Mouse (Mus musculus) spleen, adult 2 months (tissue): ENCODE data around the gene Lpcat3. TPM values are rescaled to one million over a fixed set of nuclear protein-coding genes. Genes with fewer than 3 reads are reported as not detected.

ENCODE experiments used
- DNase-seq, 2 experiments: peaks; one replicate each; pipeline versions ENCODE4 v3.0.0 to v3.0.0-alpha.2; 2012 to 2021; ENCODE audit warnings: low spot score in 2 of 2, low read depth in 1 of 2
- H3K27ac ChIP-seq: fragments of 200-500 bp; 2 replicates; pipeline ENCODE4 v1.5.1; 2012; ENCODE audit warnings: low read length, inconsistent platforms; ENCODE audit not compliant: insufficient read depth
- H3K27me3 ChIP-seq: fragments of 200-500 bp; 2 replicates; pipeline ENCODE4 v1.6.1; 2012; ENCODE audit warnings: mild to moderate bottlenecking, moderate library complexity, low read length, inconsistent platforms; ENCODE audit not compliant: control insufficient read depth, insufficient read depth
- H3K36me3 ChIP-seq: fragments of 200-500 bp; 2 replicates; pipeline ENCODE4 v1.6.1; 2012; ENCODE audit warnings: mild to moderate bottlenecking, low read length, inconsistent platforms; ENCODE audit not compliant: control insufficient read depth, insufficient read depth
- H3K4me1 ChIP-seq: fragments of 200-500 bp; 2 replicates; pipeline ENCODE4 v1.6.1; 2011; ENCODE audit warnings: inconsistent platforms; ENCODE audit not compliant: control insufficient read depth, insufficient read depth, insufficient read length
- H3K4me3 ChIP-seq: fragments of 200-500 bp; 2 replicates; pipeline ENCODE4 v1.5.1; 2011; ENCODE audit warnings: mild to moderate bottlenecking, inconsistent platforms; ENCODE audit not compliant: insufficient read depth, insufficient read length; ENCODE audit errors: extremely low read depth
- CTCF ChIP-seq: fragments of 200-500 bp; IDR thresholded peaks from 2 replicates; pipeline ENCODE4 v1.5.1; 2011; ENCODE audit warnings: mild to moderate bottlenecking, inconsistent platforms; ENCODE audit not compliant: insufficient read depth, insufficient read length, insufficient replicate concordance; ENCODE audit errors: extremely low read depth
- POLR2A ChIP-seq: fragments of 200-500 bp; IDR thresholded peaks from 2 replicates; pipeline ENCODE4 v1.6.1; 2011; ENCODE audit warnings: low read depth, low read length, inconsistent platforms
- WGBS: fragments of 180-500 bp; shearing (Covaris S2); methylation state at CpG from one replicate; pipeline ENCODE4 v1.1.7; 2018; 5-methylcytosine and 5-hydroxymethylcytosine counted together
- polyA plus RNA-seq: library from polyadenylated mRNA; depleted of rRNA; stranded (reverse); fragments of >200 nt; gene quantifications from 2 replicates; pipeline ENCODE4 v1.2.3, GENCODE M21; 2012

The Lpcat3 gene
- polyA plus RNA-seq, 1 experiment: 65.1 TPM

DNA sequence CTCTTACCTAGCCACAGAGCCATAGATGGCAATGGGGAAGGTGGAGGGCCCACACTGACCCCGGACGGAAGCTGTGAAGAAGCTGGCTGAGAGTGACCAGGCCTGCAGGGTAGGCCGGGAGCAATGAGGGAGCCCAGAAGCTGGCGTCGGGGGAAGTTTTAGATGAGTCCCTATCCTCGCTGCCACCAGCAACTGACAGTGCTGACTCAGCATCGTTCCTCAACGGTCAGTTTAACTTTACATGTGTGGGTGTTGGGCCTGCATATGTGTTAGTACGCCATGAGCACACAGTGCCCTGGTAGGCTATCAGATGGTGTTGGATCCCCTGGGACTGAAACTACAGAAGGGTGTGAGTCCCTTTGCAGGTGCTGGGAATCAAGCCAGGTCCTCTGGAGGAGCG lies 61.6 kb downstream of the Lpcat3 start:
- Histone ChIP-seq H3K4me1 (peaks cover 57% of the 10 kb centered on the region; the same call in 1 of the 2 replicates), H3K27ac (peak overlapping the region; percentile 90), H3K4me3 (no peak overlapping the region), H3K36me3 (peaks cover 60% of the 10 kb centered on the region), H3K27me3 (no peaks in the 10 kb centered on the region)
- peak in 1 of 2 experiments; percentile 15 for DNase-seq
- WGBS: 68% methylated on average over 10 of the region's 10 CpGs
- TF ChIP-seq CTCF (no peak), POLR2A (no peak)

DNA sequence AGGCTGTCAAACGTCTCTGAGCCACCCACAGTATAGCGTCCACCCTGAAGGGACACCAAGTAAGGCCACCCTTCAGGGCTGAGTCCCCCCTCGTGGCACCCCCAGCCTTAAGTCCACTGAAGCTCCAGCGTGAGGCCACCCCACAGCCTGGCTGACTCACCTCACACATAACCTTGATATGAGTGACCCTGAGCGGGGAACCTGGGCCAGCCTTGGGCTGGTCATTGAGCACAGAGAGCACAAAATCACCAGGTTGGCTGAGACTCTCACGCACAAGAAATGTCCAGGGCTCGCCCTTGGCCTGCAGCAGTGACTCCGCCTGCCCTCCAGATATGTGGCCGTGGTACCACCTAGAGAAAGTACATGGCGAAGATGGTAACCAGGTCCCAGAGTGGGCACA lies 65.8 kb downstream of the Lpcat3 start:
- 89% methylated on average over 10 of the region's 10 CpGs for WGBS
- peak overlapping the region; percentile 64 for H3K27ac ChIP-seq
- peaks cover 42% of the 10 kb centered on the region; the same call in 1 of the 2 replicates for H3K4me1 ChIP-seq
- DNase-seq: no peak
- H3K4me3 ChIP-seq: no peak overlapping the region
- TF ChIP-seq CTCF (no peak), POLR2A (no peak)
- no peaks in the 10 kb centered on the region for H3K27me3 ChIP-seq
- peaks cover 58% of the 10 kb centered on the region for H3K36me3 ChIP-seq

DNA sequence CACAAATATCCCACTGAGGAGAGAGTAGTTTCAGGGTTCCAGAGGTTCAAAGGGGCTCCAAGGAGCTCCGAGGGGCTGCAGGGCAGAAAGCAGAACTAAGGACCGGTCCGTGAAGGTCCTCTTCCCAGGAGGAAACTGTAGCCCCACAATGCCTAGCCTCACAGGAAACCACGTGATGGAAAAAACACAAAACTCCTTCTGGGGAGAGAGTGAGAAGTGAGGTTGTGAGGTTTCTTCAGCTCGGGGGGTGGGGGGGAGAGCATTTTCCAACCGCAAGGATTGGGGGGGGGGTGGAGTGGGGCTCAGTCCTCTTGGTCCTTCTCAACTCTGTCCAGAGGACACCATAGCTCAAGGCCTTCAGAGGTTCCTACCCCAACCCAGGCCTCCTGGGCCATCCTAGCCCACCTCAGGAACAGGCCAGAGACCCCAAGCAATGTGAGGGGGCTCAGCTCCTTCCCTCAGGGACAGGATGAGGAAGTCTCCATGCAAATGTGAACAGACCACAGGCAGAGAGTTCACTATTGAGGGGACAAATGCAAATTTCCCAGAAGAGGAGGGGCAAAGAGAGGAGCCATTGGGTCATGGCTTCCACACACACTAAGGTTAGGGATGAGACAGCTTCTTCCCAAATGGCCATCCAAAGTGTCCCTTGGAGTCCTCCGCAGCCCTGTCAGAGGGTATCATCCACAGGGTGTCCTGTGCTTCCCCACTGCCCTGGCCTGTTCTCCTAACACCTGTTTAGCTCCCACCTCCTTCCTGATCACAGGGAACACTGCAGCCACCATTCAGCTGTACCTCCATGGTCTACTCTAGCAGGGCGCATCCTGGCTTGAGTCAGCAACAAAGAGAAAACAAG lies 67.3 kb downstream of the Lpcat3 start:
- Histone ChIP-seq H3K36me3 (peaks cover 49% of the 10 kb centered on the region), H3K4me3 (peak overlapping the region; percentile 59), H3K27me3 (no peaks in the 10 kb centered on the region), H3K27ac (peak overlapping the region; percentile 96), H3K4me1 (peaks cover 36% of the 10 kb centered on the region; the same call in 1 of the 2 replicates)
- TF ChIP-seq POLR2A: no peak; the same call in 1 of the 2 replicates
- TF ChIP-seq CTCF: no peak
- peak; percentile 73 to 86 for DNase-seq
- WGBS: 20% methylated on average over 8 of the region's 8 CpGs

DNA sequence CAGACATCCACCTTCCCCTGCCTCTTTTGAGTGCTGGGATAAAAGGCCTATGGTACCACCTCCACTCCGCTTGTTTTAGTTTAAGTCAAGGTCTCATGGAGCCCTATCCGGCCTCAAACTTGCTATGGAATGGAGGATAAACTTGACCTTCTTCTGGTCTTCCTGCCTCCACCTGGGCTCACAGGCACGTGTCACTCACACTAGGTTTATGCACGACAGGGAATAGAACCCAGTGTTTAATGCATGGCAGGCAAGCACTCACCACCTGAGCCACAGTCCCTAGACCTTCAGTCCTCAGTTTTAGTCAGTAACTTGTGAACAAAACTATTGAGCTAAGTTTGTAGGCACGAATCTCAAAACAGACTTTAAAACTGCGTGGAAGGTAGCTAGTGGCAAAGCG lies 68.2 kb downstream of the Lpcat3 start:
- no peak for DNase-seq
- Histone ChIP-seq H3K4me3 (peak overlapping the region; percentile 89), H3K4me1 (peaks cover 31% of the 10 kb centered on the region; the same call in 1 of the 2 replicates), H3K36me3 (peaks cover 41% of the 10 kb centered on the region), H3K27me3 (no peaks in the 10 kb centered on the region), H3K27ac (peak overlapping the region; percentile 96)
- TF ChIP-seq CTCF (no peak), POLR2A (no peak)
- 59% methylated on average over 7 of the region's 7 CpGs for WGBS

DNA sequence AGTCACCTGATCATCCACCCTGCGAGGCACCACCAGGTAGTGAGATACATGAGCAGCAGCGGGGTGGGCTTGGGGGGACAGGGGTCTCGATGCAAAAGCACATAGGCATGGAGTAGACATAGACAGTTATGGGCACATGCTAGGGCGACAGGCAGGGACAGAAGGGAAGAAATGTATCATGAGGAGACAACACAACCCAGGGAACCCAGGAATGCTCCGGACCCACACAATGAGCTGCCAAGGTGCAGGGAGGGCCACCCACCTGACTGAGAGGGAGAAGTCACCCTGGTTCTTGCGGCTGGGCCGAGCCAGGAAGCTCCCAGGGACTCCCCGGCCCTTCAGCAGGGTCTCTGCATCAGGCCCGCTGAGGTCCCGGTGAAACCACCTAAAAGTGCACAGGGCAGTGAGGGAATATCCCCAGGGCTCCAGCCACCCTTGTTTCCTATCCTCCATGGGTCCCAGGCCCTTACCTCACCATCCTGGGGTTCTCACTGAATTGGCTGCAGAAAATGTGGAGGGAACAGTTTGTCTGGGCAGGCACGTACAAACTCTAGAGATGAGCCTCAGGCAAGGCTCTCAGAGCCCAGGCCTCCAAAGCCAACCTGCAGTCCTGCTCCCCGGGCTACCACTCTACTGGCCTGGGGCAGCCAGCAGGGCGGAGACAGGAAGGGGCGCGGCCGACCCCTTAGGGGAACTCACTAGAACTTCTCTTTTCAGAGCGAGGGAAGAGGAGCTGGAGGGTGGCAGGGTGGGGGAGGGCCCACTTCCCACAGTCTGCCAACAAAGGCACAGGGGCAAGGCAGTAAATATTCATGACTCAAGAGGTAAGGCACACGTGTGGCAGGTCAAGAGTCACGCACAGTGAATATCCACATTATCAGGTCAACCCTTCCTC lies 69.9 kb downstream of the Lpcat3 start:
- DNase-seq: peak in 1 of 2 experiments; percentile 93

DNA sequence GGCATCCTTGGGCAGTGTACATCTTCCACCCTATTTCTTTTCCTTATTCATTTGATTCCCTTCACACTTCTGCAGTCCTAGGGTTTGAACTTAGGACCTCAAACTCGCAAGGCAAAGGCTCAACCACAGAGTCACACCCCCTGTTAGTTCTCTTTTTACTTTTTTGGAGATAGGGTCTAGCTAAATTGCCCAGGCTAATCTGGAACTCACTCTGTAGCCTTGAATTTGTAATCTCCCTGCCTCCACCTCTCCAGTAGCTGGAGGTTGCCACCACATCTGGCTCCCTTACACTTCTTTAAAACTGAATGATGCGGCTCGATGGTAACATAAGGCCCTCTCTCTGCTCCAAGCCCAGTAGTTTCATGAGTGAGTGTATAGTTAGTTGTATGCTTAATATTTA lies 71.6 kb downstream of the Lpcat3 start:
- Histone ChIP-seq H3K36me3 (peaks cover 15% of the 10 kb centered on the region), H3K4me3 (no peak overlapping the region), H3K27ac (0 out of 2 replicates have a peak overlapping the region, but pooled peaks have one; percentile 5), H3K4me1 (peaks cover 35% of the 10 kb centered on the region; the same call in 1 of the 2 replicates), H3K27me3 (no peaks in the 10 kb centered on the region)
- TF ChIP-seq CTCF (no peak), POLR2A (no peak)
- no peak for DNase-seq
- 69% methylated on average over 3 of the region's 3 CpGs for WGBS

More for the DNA sequence above, 69.9 kb downstream of the Lpcat3 start:
- Histone ChIP-seq H3K27me3 (no peaks in the 10 kb centered on the region), H3K36me3 (peaks cover 28% of the 10 kb centered on the region), H3K27ac (peak overlapping the region; percentile 96), H3K4me3 (peak overlapping the region; percentile 89), H3K4me1 (peaks cover 31% of the 10 kb centered on the region; the same call in 1 of the 2 replicates)
- WGBS: 5% methylated on average over 19 of the region's 19 CpGs
- TF ChIP-seq POLR2A (peak; percentile 92), CTCF (peak; percentile 9; the same call in 1 of the 2 replicates)
